Mouse (Mus musculus): ENCODE data around the gene Elmo1. TPM values are rescaled to one million over a fixed set of nuclear protein-coding genes. Genes with fewer than 3 reads are reported as not detected.

Elmo1 gene
- polyA plus RNA-seq, 1 experiment from 2014 or later: 10.6 TPM

- no peaks in the 10 kb centered on the region for H3K36me3 ChIP-seq (ENCODE audit: control insufficient read depth, insufficient read depth, low read length)
- no peak for ATAC-seq (replicated peaks; ENCODE audit: low FRiP score)
- no peaks in the 10 kb centered on the region for H3K27me3 ChIP-seq (replicated peaks; ENCODE audit: control insufficient read depth, insufficient read depth, low read length)
- no peak overlapping the region for H3K27ac ChIP-seq (ENCODE audit: low read depth, low read length)
- no peaks in the 10 kb centered on the region for H3K4me1 ChIP-seq (replicated peaks; ENCODE audit: control insufficient read depth, insufficient read depth, low read length)
- H3K9ac ChIP-seq (ENCODE audit: low read depth, low read length): no peak overlapping the region
- no peaks in the 10 kb centered on the region for H3K9me3 ChIP-seq (ENCODE audit: control insufficient read depth, low read length)
- H3K4me3 ChIP-seq (ENCODE audit: low read depth, low read length): no peak overlapping the region
- no peak overlapping the region for H3K4me2 ChIP-seq
- 72% methylated on average over 4 of the region's 4 CpGs for WGBS
- DNase-seq (ENCODE audit: low spot score): no peak
Measured at GRCm38 (mm10) chr13:20590983-20591382, 500.6 kb downstream of the Elmo1 start.

- 56% methylated on average over 5 of the region's 5 CpGs for WGBS
- H3K9ac ChIP-seq (ENCODE audit: low read depth, low read length): no peak overlapping the region
- no peak for ATAC-seq (replicated peaks; ENCODE audit: low FRiP score)
- H3K4me1 ChIP-seq (replicated peaks; ENCODE audit: control insufficient read depth, insufficient read depth, low read length): no peaks in the 10 kb centered on the region
- H3K27me3 ChIP-seq (replicated peaks; ENCODE audit: control insufficient read depth, insufficient read depth, low read length): no peaks in the 10 kb centered on the region
- H3K4me2 ChIP-seq: no peak overlapping the region
- DNase-seq (ENCODE audit: low spot score): no peak
- H3K4me3 ChIP-seq (ENCODE audit: low read depth, low read length): no peak overlapping the region
- no peaks in the 10 kb centered on the region for H3K36me3 ChIP-seq (ENCODE audit: control insufficient read depth, insufficient read depth, low read length)
- H3K27ac ChIP-seq (ENCODE audit: low read depth, low read length): no peak overlapping the region
- no peaks in the 10 kb centered on the region for H3K9me3 ChIP-seq (ENCODE audit: control insufficient read depth, low read length)
Measured at GRCm38 (mm10) chr13:20597307-20597706, 506.9 kb downstream of the Elmo1 start.

- Histone ChIP-seq H3K4me3 (ENCODE audit: low read depth, low read length) (no peak overlapping the region), H3K9ac (ENCODE audit: low read depth, low read length) (no peak overlapping the region), H3K27me3 (replicated peaks; ENCODE audit: control insufficient read depth, insufficient read depth, low read length) (no peaks in the 10 kb centered on the region), H3K36me3 (ENCODE audit: control insufficient read depth, insufficient read depth, low read length) (no peaks in the 10 kb centered on the region), H3K4me2 (no peak overlapping the region), H3K9me3 (ENCODE audit: control insufficient read depth, low read length) (no peaks in the 10 kb centered on the region), H3K27ac (ENCODE audit: low read depth, low read length) (no peak overlapping the region), H3K4me1 (replicated peaks; ENCODE audit: control insufficient read depth, insufficient read depth, low read length) (no peaks in the 10 kb centered on the region)
- DNase-seq (ENCODE audit: low spot score): no peak
- ATAC-seq (replicated peaks; ENCODE audit: low FRiP score): 0 out of 2 replicates have a peak, but pooled peaks have one; percentile 31
- WGBS: 81% methylated on average over 3 of the region's 3 CpGs
Measured at GRCm38 (mm10) chr13:20598618-20599017, 508.2 kb downstream of the Elmo1 start.

GRCm38 (mm10) chr13:20600246-20600645, 509.9 kb downstream of the Elmo1 start:
- WGBS: 70% methylated on average over 6 of the region's 6 CpGs
- Histone ChIP-seq H3K27me3 (replicated peaks; ENCODE audit: control insufficient read depth, insufficient read depth, low read length) (no peaks in the 10 kb centered on the region), H3K9ac (ENCODE audit: low read depth, low read length) (no peak overlapping the region), H3K4me1 (replicated peaks; ENCODE audit: control insufficient read depth, insufficient read depth, low read length) (no peaks in the 10 kb centered on the region), H3K4me2 (no peak overlapping the region), H3K27ac (ENCODE audit: low read depth, low read length) (no peak overlapping the region), H3K36me3 (ENCODE audit: control insufficient read depth, insufficient read depth, low read length) (no peaks in the 10 kb centered on the region), H3K9me3 (ENCODE audit: control insufficient read depth, low read length) (no peaks in the 10 kb centered on the region), H3K4me3 (ENCODE audit: low read depth, low read length) (no peak overlapping the region)
- no peak for ATAC-seq (replicated peaks; ENCODE audit: low FRiP score)
- no peak for DNase-seq (ENCODE audit: low spot score)

- Histone ChIP-seq H3K4me1 (replicated peaks; ENCODE audit: control insufficient read depth, insufficient read depth, low read length) (no peaks in the 10 kb centered on the region), H3K36me3 (ENCODE audit: control insufficient read depth, insufficient read depth, low read length) (no peaks in the 10 kb centered on the region)
Measured at GRCm38 (mm10) chr13:20601421-20601820, 511.0 kb downstream of the Elmo1 start.

GRCm38 (mm10) chr13:20606891-20607290, 516.5 kb downstream of the Elmo1 start:
- DNase-seq (ENCODE audit: low spot score) (no peak), ATAC-seq (replicated peaks; ENCODE audit: low FRiP score) (no peak)
- H3K36me3 ChIP-seq (ENCODE audit: control insufficient read depth, insufficient read depth, low read length): no peaks in the 10 kb centered on the region
- no peaks in the 10 kb centered on the region for H3K27me3 ChIP-seq (replicated peaks; ENCODE audit: control insufficient read depth, insufficient read depth, low read length)
- no peak overlapping the region for H3K4me2 ChIP-seq
- H3K4me3 ChIP-seq (ENCODE audit: low read depth, low read length): no peak overlapping the region
- no peaks in the 10 kb centered on the region for H3K9me3 ChIP-seq (ENCODE audit: control insufficient read depth, low read length)
- 83% methylated on average over 3 of the region's 3 CpGs for WGBS
- H3K9ac ChIP-seq (ENCODE audit: low read depth, low read length): no peak overlapping the region
- H3K4me1 ChIP-seq (replicated peaks; ENCODE audit: control insufficient read depth, insufficient read depth, low read length): no peaks in the 10 kb centered on the region; the same call in 1 of the 2 replicates
- H3K27ac ChIP-seq (ENCODE audit: low read depth, low read length): no peak overlapping the region

More at GRCm38 (mm10) chr13:20601421-20601820, 511.0 kb downstream of the Elmo1 start:
- 59% methylated on average over 1 of the region's 1 CpGs for WGBS
- Histone ChIP-seq H3K27ac (ENCODE audit: low read depth, low read length) (no peak overlapping the region), H3K27me3 (replicated peaks; ENCODE audit: control insufficient read depth, insufficient read depth, low read length) (no peaks in the 10 kb centered on the region), H3K9ac (ENCODE audit: low read depth, low read length) (no peak overlapping the region), H3K4me3 (ENCODE audit: low read depth, low read length) (no peak overlapping the region), H3K9me3 (ENCODE audit: control insufficient read depth, low read length) (no peaks in the 10 kb centered on the region), H3K4me2 (no peak overlapping the region)
- DNase-seq (ENCODE audit: low spot score) (no peak), ATAC-seq (replicated peaks; ENCODE audit: low FRiP score) (no peak)

GRCm38 (mm10) chr13:20609003-20609688, 518.8 kb downstream of the Elmo1 start:
- 54% methylated on average over 3 of the region's 3 CpGs for WGBS
- DNase-seq (ENCODE audit: low spot score): no peak
- Histone ChIP-seq H3K9me3 (ENCODE audit: control insufficient read depth, low read length) (no peaks in the 10 kb centered on the region), H3K4me3 (ENCODE audit: low read depth, low read length) (no peak overlapping the region), H3K36me3 (ENCODE audit: control insufficient read depth, insufficient read depth, low read length) (no peaks in the 10 kb centered on the region), H3K4me1 (replicated peaks; ENCODE audit: control insufficient read depth, insufficient read depth, low read length) (no peaks in the 10 kb centered on the region; the same call in 1 of the 2 replicates), H3K9ac (ENCODE audit: low read depth, low read length) (no peak overlapping the region), H3K4me2 (no peak overlapping the region), H3K27ac (ENCODE audit: low read depth, low read length) (no peak overlapping the region), H3K27me3 (replicated peaks; ENCODE audit: control insufficient read depth, insufficient read depth, low read length) (no peaks in the 10 kb centered on the region)
- ATAC-seq (replicated peaks; ENCODE audit: low FRiP score): no peak

- H3K27ac ChIP-seq (ENCODE audit: low read depth, low read length): no peak overlapping the region
Measured at GRCm38 (mm10) chr13:20615596-20616469, 525.4 kb downstream of the Elmo1 start.

More at GRCm38 (mm10) chr13:20615596-20616469, 525.4 kb downstream of the Elmo1 start:
- Histone ChIP-seq H3K4me2 (no peak overlapping the region), H3K9ac (ENCODE audit: low read depth, low read length) (no peak overlapping the region), H3K4me3 (ENCODE audit: low read depth, low read length) (no peak overlapping the region), H3K9me3 (ENCODE audit: control insufficient read depth, low read length) (no peaks in the 10 kb centered on the region), H3K36me3 (ENCODE audit: control insufficient read depth, insufficient read depth, low read length) (no peaks in the 10 kb centered on the region), H3K27me3 (replicated peaks; ENCODE audit: control insufficient read depth, insufficient read depth, low read length) (no peaks in the 10 kb centered on the region), H3K4me1 (replicated peaks; ENCODE audit: control insufficient read depth, insufficient read depth, low read length) (no peaks in the 10 kb centered on the region)
- ATAC-seq (replicated peaks; ENCODE audit: low FRiP score): no peak
- no peak for DNase-seq (ENCODE audit: low spot score)
- WGBS: 82% methylated on average over 10 of the region's 10 CpGs
